Mouse (Mus musculus): ENCODE data around the gene Fem1b.
A peak's percentile ranks its signal among the peaks of the same experiment; 100 is the strongest.

DNA sequence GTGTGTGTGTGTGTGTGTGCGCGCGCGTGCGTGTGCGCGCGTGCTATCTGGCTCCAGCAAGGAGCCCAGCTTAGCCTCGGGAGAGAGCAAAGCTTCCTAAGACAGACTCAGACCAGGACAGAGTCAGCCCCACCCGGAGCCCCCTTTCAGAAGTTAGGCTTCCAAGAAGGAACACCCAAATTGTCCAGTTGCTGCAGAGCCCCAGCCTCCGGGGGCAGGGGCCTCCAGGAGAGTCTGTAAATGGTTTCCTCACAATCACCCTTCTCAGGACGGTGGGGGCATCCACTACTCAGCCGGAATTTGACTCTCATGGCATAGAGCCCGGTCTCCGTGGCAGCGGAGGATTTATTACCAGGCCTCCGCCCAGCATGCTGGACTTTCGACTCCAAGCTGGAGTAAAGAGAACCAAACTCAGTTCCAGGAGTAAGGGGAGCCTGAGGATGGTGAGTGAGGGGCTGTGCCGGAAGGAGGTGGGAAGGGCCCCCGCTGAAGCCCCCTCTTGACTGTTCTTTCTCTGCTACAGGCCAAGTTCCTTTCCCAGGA is 46.1 kb upstream of the Fem1b start, which contains the start of gene Calml4:
- TF ChIP-seq CTCF (IDR thresholded peaks at IDR 0.05; ENCODE audit: insufficient read depth, low read length), result no peak
- TF ChIP-seq POLR2A (IDR thresholded peaks at IDR 0.05; ENCODE audit: borderline replicate concordance, extremely low read depth, low read depth, low read length), result 0 out of 2 replicates have a peak, but pooled peaks have one; percentile 11
